Mouse (Mus musculus) B cell, adult 2 months (primary cell): ENCODE results near the gene Tbx5.

ENCODE experiments used
- DNase-seq, 2 experiments: peaks; one replicate each; pipeline ENCODE4 v3.0.0; 2022

Tbx5 gene

DNA sequence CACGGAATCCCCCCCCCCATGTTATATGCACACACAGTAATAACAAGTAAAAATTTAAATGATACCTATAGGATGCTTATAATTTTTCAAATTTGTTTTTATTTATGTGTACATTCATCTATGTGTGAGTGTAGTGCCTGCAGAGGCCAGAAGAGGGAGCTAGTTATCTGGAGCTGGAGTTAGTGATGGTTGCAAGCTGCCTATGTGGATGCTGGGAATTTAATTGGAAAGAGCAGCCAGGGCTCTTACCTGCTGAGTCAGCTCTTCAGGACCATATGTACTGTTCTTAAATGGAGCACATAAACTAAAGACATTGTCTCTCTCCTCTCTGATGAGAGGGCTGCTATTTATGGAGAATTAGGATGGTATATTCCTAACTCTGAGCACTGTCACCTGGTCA is 17.2 kb upstream of the Tbx5 start:
- no peak for DNase-seq

DNA sequence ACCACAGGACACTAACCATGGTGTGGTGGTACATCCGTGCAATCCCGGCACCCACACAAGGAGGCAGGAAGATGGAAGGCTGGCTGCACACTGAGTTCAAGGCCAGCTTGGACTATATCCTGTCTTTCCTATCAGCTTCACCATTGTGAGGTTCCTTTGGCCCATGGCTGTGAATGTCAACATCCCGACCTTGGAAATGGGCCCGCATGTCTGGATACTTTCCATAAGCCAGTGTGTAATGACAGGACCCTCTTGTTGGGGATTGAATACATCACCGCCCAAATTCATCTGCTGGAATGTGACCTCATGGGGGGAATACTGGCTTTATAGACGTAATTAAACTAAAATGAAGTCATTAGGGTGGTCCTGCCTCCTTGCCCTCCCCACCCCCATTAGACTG is 12.0 kb upstream of the Tbx5 start:
- no peak for DNase-seq

DNA sequence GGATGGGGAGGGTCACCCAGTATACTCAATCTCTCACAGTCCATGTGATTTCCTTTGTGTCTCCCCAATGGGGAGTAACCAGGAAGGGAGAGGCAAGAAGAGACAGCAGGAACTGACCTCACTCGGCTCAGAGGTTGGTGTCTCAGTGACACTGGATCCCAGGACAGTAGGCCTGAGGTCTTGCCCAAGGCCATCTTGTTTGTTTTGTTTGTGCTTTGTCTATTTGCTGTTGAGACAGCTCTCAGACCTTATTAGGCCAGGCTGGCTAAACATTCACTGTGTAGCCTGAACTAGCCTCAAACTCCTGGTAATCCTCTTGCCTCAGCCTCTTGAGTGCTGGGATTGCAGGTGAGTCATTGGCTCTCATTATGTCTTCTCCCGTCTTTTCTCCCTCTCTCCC is 11.0 kb upstream of the Tbx5 start:
- DNase-seq = no peak

DNA sequence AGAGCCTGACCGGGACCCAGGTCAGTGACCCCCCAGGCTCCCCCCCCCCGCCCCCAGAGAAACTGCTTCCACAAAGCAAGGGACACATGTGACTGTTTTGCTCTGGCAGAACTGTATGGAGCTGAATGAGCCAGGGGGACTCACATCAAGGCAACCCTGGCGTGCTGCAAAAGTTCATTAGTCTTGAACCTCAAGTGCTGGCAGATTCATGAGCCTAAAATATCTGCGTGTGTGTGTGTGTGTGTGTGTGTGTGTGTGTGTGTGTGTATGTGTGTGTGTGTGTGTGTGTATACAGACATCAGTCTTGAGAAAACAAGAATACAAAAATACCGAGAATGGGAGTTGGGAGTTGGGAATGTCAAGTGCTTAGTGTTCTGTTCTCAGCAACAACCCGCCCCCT is 5.1 kb upstream of the Tbx5 start:
- DNase-seq = no peak

DNA sequence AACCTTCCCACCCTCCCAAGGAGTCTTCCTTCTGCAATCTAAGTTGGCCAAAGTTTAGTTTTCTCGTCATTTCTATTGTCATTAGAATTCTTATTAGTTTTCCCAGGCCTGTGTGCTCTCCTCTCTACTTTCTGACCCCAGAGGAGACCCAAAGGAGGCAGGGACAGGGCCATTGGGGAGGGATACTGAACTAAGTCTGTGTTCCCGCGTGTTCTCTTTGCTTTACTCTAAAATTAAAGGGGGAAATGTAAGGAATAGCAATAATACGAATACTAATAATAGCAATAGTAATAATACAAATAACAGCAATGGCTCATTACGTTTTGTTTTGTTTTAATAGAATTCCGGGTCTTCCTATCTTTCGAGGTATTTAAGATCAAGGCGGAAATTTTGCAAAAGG is 1.9 kb upstream of the Tbx5 start:
- DNase-seq = no peak

DNA sequence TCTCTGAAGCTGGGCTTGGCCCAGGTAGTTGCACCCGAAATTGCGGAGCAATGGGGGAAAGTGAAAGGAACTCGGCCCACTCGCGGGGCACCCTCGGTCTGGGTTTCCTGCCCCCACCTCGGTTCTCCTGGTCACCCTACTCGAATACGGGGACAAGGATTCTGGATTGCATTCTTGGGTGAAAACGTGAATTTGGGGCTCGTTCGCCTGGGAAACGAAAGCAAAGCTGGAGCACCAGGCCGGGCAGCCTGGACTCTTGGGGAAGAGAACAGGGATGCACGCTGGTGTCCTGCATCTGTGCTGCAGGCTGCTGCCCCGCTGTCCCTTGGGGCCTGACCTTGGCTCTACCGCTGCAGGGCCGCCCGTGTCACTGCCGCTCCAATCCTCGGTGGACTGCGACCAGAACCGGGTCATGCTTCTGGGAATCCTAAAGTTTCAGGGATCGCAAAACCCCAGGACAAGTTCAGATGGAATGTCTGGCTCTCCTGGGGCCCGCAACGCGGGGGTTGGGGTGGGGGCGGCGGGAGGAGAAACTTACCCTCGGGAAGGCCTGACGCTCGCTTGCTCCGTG is 1.2 kb upstream of the Tbx5 start:
- DNase-seq = no peak

DNA sequence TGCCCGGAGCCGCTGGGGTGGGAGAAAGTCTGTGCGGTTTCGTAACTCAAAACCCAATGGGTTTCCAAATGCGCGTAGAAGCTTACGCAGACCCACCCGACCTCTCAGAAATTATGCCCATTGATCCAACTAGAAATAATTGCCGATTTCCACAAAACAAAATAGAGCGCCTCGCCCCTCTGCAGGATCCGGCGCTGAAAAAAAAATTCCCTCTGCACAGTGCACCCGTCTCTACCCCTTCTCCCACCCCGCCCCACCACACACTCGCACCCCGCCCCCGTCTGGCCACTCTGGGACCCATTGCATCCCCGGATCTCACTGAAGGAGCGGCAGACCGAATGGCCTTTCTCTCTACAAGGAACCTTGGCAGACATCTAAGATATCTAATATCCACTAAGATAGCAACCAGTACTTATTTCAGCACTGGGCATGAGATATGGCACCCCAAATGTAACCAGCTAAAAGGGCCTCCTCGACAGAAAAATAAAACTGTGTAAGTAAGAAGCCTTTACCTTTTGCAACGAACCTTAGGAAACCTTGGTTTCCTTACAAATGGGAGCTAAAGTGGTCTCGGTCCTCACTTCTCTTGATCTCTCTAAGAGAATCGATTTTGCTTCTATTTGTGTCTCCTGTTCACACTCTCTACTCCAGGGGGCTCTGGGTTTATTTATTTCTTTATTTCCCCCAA is 533 bp upstream of the Tbx5 start:
- no peak for DNase-seq

DNA sequence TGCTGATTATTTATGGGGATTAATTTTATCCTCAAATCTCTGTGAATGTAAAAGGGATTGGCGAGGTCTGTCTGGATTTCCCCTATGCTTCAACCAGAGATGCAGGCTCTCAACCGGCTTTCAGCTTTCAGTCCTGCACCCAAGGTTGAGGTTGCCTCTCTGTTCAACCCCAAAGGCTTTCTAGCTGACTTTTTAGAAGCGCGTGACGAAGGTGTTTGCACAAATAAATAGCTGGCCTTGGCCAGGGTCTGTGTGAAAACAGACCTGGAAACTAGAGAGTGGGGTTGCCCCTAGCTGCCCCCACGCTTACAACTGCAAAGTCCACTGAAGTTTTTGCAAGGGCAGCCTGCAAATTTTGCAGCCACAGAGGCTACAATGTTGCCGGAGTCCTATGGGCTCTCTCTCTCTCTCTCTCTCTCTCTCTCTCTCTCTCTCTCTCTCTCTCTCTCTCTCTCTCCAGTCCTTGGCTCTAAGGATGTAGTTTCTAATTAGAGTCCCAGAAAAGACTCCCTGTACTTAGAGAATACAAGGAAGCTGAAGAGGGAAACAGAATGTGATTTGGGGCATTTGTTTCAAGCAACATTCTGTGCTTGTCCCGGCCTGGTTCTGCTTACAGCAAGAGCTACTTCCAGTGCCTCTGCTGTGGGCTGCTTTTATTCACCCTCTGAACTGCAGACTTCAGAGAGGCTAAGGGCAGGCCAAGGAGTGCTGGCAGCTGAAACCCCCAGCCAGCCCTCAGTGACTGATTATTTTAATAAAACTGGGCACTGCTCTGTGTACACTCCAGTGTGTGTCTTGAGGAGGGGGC is 959 bp downstream of the Tbx5 start:
- DNase-seq = no peak

DNA sequence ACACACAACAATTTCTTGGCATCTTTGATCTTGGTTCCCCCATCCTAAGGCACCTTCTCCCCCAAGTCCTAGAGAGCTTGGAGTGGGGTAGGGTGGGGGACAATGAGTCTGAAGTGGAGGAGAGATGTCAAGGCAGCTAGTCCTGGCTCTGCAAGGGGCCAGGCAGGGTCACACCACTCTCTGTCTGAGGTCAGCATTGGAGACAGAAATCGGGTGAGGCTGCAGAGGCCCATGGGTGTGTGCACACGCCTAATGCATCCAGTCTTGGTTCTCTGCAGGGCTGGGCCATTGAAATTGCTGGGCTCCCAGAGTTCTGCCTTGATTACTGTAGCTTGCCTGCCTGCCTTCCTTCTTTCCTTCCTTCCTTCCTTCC is 1.5 kb downstream of the Tbx5 start:
- DNase-seq = no peak

DNA sequence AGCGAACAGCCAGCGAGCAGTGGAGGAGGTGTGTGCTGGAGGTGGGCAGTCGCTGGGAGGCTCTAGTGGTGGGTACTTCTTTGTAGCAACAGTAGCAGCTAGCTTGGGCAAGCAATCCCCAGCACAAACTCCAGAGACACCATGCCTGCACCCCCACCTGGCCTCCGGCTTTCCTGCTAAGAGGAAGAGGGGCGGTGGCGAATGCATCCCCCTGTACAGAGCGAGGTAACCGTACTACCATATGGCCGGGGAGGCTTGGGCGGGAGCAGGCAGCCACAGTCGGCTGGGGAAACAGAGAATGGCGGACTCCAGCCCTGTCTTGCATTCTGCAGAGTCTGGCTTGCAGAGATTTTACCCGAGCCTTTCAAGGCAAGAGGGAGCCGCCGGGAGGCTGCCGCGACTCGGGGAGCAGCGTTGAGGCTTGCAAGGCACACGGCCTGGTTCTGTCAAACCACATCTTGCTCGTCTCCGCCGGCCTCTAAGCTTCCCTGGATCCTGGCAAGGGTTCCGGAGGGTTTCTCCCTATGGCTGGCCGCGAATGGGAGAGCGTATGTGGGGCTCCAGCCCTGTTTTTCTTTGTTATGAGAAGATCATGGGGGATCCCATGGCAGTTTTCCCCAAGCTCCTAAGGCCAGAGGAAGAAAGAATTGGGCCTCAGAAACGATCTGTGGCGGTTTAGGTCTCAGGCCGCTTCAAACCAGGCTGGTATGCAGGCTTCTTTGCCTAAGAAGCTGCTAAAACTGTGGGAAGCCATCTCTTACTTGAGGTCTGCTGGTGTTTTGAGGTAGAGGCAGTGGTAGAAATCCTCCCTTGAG is 2.8 kb downstream of the Tbx5 start:
- DNase-seq = no peak

DNA sequence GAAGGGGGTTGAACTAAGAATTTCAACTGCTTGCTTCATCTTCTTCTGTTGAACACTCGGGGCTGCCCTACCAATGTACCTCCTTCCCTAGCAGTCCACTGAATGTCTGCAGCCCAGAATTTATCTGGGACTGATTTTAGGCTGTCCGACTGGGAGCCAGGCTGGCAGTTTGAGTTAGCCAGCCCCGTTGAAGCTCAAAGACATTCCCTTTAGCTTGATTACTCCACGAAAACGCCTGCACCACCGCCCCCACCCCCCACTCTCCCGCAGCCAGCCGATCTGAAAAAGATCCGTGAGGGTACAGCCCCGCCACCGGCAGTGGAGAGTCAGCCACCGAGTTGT is 3.4 kb downstream of the Tbx5 start:
- no peak for DNase-seq

DNA sequence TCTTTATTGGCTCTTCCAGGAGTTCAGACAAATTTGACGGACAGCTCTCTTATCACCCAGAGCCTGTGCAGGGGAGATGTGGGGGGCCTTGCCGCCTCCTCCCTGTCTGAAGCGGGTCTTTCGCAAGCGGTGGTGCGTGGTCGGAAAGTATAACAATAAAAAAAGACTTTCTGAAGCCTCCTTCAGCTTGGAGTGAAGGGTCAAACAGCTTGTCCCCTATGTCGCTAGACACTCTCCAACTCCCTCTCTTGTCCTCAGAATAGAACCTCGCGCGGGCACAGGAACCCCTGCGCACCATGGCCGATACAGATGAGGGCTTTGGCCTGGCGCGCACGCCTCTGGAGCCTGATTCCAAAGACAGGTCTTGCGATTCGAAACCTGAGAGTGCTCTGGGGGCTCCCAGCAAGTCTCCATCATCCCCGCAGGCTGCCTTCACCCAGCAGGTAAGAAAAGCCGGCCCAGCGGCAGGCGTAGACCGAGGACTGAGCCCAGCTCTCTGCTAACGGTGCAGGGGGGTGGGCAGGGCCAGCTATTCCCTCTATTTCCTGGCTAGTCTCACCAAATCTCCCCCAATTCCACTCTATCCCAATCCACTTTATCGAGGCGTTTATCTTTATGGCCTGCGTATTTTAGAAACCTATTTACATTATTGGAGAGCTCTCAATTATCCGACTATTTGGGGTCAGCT is 4.3 kb downstream of the Tbx5 start:
- DNase-seq = no peak

DNA sequence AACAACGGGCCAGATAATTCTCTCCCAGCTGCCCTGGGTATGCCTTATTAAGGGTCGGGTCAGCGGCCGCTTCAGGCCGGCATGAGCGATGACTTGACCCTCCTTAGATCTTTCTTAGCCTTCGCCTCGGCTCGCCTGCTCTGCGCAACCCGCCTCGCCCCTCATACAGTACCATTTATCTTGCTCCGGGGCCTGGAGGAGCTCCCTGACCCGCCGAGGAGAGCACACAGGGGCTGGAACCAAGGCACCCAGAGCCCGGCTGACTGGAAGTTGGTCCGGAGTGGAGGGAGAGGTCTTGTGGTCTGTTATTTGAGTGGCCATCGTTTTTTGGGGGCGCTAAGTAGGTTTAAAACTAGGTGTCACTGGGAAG is 4.8 kb downstream of the Tbx5 start:
- no peak for DNase-seq

DNA sequence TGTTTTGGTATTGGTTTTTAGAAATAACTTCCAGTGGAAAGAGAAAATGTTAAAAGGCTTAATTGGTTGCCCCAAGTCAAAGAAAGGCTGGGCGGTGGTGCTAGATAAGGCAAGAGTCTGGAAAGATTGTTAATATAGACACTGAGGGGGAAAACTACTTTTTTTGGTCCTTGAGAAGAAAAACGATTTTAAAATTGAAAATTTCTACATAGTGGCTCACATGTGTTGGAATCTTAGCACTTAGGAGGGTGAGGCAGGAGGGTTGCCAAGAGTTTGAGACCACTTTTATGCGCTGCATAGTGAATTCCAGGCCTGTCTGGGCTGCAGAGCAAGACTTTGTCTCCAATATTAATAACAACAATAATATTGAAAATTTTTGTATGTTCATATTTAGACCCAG is 5.4 kb downstream of the Tbx5 start:
- DNase-seq = no peak

DNA sequence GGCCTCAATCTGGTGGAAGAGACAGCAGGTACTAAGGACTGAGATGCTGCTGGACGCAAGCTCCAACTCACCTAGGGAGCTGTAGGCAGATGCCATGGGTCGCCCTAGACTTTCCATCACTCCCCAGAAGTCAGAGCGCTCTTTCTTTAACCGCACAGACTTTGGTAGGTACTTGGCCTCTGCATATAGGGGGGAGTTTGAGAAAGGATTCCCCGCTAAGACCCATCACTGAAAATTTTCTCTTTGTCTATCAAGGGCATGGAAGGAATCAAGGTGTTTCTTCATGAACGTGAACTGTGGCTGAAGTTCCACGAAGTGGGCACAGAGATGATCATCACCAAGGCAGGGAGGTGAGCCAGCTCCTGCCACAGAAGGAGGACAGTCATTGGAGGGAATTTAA is 6.0 kb downstream of the Tbx5 start:
- no peak for DNase-seq

DNA sequence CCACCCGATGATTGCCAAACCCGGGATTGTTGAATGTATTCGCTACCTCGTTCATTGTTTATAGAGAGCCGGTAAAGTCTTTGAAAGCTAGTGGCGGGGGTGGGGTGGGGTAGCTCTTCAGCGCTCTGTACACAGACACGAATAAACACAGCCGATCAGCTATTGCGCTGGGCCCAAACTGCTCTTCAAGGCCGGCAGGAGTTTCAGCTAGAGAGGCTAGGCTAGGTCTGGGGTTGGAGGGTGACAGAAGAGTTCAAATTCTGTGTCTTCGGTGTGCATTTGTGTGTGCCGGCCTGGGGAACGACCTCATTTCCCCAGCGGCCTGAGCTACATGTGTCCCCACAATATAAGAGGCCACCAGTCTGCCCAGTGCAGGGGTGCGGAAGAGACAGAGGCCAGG is 6.7 kb downstream of the Tbx5 start:
- DNase-seq = no peak

DNA sequence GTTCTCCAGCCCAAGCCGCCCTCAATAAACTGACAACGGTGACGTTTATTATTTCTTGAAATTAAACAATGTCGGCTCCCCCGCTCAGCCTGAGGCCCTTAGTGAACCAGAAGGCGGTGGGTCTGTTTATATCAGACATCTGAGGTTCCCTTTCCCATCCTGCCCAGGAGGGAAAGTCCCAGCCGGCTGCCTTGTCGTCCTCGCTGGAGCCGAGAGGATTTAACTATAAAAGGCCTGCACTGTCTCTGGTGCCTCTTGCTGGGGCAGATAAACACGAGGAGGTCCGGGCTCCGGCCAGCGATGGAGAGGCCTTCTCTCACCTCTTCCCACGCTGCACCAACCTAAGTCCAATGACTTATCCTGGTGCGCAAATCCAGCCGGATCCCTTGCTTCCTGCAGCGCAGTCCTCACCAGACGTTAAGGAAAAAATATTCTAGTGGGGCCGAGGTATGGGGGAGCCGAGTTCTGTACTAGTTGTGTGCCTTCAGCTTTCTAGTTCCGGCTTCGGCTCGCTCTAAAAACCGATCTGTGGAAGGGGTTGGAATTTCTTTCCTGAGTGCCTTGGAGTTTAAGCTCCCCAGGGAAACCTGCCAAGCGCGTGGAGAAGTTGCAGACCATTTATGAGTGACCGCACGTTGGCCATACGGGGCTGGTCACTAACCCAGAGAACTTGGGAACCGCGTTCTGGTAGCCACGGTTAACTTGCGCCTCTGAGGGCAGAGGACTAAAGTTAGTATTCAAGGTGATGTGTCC is 7.3 kb downstream of the Tbx5 start:
- DNase-seq = no peak

DNA sequence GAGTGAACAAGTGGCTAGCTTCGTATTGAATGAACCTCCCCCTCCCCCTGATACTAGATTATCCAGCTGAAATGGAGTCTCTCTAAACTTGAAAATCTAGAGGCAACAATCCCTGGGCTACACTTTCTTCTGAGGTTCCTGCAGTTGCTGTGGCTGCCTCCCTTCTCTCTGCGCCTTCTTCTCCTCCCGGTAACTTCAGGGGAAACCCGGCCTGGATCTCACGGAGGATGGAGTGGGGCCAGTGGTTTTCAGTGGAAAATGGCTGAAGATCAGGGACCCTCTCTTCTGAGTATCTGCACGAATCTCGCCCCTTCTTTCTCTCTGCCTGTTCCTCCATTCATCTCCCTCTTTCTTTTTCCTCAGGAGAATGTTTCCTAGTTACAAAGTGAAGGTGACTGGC is 7.9 kb downstream of the Tbx5 start:
- DNase-seq = no peak

DNA sequence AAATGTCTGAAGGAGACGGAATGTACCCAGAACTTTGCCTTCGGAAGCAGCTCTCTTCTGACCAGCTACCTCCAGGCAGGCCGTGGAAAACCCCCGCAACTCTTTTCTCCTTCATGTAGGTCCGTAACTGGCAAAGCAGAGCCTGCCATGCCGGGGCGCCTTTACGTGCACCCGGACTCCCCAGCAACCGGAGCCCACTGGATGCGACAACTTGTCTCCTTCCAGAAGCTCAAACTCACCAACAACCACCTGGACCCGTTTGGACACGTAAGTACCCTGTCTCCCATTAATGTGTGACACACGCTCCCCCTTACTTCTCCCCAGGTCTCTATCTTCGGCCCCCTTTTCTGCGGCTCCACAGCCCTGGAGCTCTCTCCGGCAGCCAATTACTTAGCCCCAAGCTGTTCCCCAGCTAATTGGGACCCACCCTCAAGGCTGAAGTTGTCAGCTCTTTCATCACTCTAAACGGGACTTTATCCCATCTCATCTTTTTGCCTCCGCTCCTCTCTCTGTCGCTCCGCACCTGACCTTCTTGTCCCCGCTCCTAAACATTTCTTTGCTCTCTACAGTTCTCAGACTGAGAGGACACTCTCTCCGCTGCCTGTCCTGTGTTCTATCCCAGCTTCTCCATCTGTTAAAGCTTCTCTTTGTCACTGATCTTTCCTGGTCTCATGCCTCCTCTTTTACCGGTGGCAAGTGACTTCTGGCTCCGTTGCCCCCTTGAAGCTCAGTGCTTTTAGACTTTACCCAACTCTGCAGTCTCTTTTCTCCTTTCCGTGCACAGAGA is 9.4 kb downstream of the Tbx5 start:
- no peak for DNase-seq

DNA sequence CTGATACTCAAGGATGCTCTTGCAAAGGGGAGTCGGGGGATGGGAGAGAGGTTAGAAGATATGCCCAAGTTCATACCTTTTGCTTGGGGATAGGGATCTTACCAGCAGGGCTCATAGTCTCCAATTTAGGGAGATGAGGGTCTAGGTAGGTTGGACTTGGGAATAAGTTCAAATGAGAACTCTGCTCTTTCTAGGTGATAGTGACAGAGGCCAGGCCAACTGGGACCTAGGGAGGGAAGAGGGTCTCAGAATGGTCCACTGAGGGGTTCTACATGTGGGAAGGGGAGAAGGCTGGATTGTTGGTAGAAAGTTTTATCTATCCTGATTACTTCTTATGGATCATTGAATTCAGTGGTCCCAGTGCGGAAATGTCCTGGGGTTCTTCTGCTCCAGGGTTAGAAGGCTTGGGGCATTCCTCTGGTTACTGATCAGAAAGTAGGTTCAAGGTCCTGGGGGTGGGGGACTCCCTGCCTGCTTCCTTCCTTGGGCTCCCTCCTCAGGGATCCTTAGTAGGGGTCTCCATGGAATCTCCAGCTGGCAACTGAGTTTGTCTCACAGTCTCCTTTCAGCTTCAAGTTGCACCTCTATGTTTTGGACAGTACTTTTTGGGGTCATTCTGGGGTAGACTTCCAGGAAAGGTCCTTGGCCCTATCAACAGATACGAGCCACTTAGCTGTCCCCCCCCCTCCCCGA is 10.4 kb downstream of the Tbx5 start:
- no peak for DNase-seq

DNA sequence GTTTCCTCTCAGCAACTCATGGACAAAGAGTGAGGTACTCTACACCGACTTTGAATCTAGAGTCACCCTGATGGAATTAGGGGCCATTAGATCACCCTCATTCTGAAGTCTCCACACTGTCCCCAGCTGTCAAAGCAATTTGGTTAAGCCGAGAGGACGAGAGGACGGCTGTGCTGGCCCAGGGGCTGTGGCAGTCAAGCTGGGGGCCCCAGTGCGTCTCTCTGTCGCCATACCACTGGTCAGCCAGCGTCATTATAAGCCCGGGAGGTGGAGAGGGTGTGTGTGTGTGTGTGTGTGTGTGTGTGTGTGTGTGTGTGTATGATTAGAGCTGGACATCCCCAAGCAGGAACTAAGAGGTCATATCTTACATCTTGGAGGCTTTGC is 10.9 kb downstream of the Tbx5 start:
- no peak for DNase-seq
